Mouse (Mus musculus): ENCODE measurements around the gene Prdm5.
A peak's percentile ranks its signal among the peaks of the same experiment; 100 is the strongest.

Prdm5 gene

GRCm38 (mm10) chr6:65834013-65834412, 55.2 kb downstream of the Prdm5 start:
- DNase-seq, result no peak

- no peak for DNase-seq
Measured at GRCm38 (mm10) chr6:65842579-65842978, 63.8 kb downstream of the Prdm5 start.

- DNase-seq, result no peak
Measured at GRCm38 (mm10) chr6:65849127-65849526, 70.3 kb downstream of the Prdm5 start.

DNA sequence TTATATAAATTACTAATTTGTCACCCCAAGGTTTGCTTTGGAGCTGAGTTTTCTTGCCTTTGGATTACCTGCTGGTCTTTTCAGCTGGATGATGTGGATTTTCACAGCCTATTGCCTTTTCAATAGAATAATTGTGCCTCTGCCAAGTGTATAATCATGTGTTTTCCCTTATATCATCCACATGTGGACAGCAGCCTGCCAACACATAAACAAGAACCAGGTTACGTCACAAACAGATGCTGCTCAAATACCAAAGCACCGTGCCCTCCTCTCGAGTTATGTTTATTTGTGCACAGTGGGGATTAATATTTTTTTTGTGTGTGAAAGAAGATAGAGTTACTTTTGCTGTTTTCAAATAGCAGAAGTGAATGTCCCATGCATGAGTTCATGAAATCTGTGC, 70.9 kb downstream of the Prdm5 start:
- no peak for DNase-seq

GRCm38 (mm10) chr6:65850221-65850620, 71.4 kb downstream of the Prdm5 start:
- no peak for DNase-seq

GRCm38 (mm10) chr6:65854020-65854419, 75.2 kb downstream of the Prdm5 start:
- no peak for DNase-seq

DNA sequence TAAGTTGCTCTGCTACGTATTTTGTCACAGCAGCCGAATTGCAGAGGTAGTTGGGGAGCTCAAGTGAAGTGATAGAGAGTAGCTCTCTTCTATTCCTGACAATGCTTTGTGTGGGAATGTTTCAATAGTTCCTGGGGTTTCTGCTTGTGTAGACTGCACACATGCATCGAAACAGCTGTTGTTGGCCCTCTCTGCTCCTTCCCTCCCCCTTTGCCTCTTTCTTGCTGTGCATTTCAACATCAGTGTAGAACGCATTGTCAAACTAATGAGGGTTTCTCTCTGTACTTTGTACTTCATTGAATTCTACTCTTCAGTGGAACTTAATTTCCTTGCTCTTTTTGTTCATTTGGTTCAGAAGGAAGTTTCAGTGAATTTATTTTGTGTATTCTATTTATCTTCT, 75.8 kb downstream of the Prdm5 start:
- no peak for DNase-seq

GRCm38 (mm10) chr6:65860609-65861008, 81.8 kb downstream of the Prdm5 start:
- no peak for DNase-seq

DNA sequence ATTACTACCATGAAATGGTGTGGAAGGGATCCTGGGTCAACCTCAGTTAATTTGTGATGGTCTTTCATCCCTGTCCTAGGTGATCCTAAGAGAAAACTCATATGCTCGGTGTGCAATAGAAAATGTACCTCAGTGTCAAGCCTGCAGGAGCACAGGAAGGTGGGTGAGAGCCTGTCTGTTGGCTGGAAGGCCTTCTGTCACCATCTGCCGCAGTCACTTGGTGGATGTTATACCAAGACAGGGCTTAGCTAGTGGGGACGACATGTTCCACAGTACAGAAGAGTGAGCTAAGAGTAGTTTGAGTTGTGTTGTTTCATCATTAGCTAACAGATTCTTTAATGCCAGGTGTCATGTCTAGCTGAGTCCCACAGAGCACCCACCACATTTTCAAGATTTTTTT, 84.0 kb downstream of the Prdm5 start:
- no peak for DNase-seq

DNA sequence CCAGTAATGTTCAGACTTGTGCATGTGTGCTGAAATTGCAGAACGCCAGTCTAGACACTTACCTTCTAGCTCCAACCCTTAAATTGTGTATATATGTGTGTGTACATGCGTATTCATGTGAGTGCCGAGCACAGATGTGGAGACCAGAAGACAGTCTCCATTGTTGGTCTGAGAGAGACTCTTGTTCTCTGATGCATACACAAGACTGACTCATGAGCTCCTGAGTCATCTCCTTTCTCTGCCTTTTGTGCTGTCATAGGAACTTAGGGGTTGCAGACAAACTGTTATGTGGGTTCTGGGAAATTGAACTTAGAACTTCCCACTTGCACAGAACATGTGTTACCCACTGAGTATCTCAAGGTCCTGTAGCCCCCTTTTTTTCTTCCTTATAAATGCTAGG, 85.4 kb downstream of the Prdm5 start:
- no peak for DNase-seq

GRCm38 (mm10) chr6:65864919-65865318, 86.1 kb downstream of the Prdm5 start:
- DNase-seq, result peak; percentile 29

DNA sequence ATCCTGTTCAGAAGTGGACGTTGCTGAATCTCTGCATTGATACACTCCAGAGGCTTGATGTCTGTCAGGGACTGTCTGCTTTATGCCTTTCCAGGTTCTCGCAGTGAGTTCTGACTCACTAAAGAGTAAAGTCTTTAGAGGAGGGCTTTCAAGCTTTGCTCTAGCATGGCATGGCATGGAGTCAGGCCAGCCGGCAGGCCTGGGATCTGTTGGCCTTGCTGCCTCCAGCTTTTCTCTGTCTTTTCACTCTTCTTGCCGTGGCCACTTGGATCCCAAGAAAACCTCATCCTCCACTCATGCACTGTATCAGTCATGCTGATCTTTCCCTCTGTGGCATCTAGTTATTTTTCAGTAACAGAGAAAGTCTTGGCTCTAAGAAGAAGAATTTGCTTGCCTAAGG, 87.1 kb downstream of the Prdm5 start:
- no peak for DNase-seq

DNA sequence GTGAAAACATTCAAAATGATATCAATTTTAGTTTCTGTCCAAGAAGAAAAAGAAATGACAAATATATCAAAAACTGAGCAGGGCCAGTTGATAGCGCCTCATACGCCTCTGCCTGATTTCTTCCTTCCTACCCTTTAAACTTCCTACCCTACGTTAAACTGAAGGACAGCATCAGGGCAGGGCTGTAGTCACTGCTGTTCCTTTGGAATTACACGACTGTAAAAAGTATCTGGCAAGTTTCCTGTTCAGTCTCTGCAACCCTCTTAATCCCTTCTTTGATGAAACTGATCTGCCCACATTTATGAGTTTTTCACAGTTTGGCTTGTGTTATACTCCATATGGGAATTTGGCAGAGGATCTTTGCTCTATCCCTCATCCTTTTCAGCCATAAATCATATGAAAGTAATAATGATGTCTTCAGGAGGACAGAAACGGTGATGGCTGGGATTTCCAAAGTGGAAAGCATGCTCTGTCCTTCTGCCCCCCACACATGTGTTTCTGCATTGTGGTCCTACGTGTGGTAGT, 93.0 kb downstream of the Prdm5 start:
- DNase-seq, result no peak

DNA sequence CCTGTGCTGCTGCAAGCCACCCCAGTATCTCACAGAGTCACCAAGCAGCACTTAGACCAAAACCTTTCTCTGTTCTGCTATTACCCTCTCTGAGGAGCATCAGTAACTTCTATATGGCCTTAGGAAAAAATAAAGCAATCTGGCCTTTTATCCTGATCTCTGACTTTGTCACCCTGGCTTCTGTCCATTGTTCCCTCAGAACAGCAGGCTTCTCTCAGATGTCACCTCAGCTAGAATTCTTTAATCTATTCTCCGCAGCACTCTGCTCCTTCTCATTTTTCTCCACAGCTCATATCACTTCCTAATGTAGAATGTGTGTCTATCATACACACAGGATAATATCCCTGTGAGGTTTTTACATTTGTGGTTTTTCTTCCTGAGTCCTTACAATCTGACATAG, 99.5 kb downstream of the Prdm5 start:
- DNase-seq, result no peak

DNA sequence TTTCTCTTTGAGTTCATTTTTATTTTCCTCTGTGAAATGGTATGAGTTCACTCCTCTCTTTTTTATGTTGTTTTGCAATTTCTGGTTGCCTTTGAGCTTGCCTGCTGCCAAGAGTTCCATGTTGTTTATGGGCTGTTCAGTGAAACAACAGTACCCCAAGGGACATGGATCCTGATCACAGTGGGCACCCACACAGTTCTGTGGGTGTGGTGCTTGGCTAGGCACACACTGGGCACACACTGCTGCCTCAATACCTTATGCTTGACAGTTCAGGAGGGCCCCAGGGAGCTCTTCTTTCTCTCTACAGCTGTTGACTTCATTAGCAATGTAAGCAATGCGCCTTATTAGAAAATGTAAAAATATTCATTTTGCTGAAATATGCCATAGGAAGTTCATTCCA, 110.0 kb downstream of the Prdm5 start:
- DNase-seq, result no peak

DNA sequence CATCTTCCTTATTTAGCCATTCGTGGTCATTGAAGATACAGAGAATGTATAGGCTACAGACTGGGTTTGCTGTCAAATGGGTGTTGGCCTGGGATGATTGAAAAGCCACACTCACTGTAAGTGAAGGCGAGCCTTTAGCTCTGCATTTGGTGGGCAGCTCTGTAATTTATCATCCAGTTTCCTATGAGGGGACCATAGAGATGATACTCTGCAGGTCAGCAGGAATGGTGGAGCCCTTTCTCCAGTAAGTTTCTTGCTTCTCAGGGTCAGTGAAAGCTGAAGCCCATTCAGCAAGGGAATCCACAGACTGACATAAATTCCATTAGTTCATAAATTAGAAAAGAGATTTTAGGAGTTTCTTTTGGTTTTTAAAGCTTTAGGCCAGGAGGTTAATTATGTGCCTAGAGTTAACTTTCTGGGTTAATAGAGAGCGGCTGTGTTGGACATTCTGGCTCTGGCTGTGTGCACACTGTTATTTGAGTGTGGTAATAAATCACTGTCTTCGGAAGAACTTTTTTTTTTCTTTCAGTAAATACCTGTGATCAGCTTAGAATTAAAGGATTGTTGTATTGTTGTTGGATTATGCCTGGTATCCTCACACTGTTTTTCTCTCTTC, 113.4 kb downstream of the Prdm5 start:
- peak; percentile 9 for DNase-seq

GRCm38 (mm10) chr6:65906657-65907182, 127.9 kb downstream of the Prdm5 start:
- no peak for DNase-seq

GRCm38 (mm10) chr6:65915421-65915820, 136.6 kb downstream of the Prdm5 start:
- DNase-seq, result no peak

DNA sequence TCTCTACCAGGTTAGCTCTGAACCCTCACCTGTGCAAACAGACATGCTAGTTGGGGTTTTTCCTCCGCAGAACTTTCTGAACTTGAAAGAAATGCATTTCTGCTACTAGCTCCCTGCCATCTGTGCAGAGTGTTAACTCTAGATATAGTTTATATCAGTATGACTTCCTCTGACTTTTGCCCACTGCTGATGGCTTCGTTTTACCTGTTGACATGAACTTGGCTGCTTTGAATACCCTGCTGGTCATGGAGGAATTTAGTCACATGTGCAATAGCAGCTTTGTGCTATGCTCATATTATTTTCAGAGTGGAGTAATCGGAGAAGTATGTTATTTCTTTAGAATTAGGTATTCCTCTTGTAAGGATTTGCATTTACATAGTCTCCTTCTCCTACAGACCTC, 142.9 kb downstream of the Prdm5 start:
- DNase-seq, result no peak

DNA sequence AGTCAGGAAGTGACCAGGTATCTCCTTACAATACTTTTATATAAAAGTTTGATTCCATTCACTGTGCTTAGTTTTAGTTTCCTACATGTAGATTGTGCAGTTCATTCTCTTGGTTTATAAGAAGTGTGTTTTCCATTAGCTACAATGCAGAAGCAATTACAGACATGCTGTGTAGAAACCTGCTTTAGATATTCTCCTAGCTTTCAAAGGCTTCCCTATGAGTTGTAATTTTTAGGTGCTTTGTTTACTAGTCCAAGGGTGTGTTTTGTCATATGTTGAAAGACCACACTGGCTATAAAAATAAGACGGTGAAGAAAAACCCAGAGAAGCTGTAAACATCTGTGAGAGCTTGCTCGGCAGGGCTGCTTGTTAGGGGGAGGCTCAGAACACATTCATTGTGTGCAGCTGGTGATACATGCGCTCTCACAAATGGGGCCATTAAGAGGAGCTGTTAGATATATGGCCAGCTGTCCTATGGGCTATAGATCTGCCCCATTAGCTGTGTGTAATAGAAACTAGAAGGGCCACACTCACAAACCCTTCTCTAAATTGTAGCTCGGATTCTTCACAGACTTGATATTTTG, 144.8 kb downstream of the Prdm5 start:
- DNase-seq, result no peak

GRCm38 (mm10) chr6:65925737-65926333, 147.0 kb downstream of the Prdm5 start:
- no peak for DNase-seq

GRCm38 (mm10) chr6:65930523-65930922, 151.7 kb downstream of the Prdm5 start:
- DNase-seq, result no peak

- DNase-seq, result no peak
Measured at GRCm38 (mm10) chr6:65932776-65933175, 154.0 kb downstream of the Prdm5 start.

GRCm38 (mm10) chr6:65933177-65933576, 154.4 kb downstream of the Prdm5 start:
- DNase-seq, result no peak

All from kidney, adult 9 months (tissue).